Mouse (Mus musculus) regulatory T cell (primary cell): Measurements from ENCODE around the gene Zfp444.

Experiments
- in situ Hi-C: fragments of 300-600 bp; cut with MboI, MseI; formaldehyde crosslinking; loops from one replicate; pipeline ENCODE4 v1.15.1; 2025; ENCODE audit warnings: high pct_unique_total_duplicates

The Zfp444 gene

DNA sequence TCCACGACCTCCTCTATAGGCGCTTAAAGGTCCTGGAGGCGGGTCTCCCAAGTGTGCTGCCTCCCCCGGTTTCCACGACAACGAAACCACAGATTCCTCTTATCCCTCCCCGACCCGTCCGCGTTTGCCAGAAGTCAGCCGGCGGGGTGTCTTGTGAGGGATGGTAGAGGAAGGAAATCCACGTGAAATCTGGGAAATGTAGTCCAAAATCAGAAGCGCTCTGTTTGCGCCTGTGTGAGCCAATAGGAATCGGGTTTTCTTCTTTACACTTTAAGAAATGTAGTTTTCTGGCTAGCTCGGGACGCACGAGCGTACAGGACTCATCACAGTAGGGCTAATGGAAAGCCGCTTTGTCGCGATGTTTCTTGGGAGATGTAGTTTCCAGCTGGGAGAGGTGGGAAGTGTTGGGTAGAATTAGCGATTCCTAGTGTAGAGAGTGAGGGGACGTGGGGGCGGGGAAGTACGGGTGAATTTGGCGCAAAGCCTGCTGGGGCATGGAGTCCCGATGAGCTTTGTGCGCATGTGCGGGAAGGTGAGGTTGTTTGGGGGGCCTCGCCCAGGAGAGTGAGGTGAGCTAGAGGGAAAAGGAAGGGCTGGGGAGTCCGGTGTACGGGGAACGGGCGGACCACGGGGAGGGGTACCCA lies at the start of gene Zfp444:
Gene Zfp444 (plus strand): TSS at position 221 of the 644 bp plus-strand sequence.
- in situ Hi-C loops, result loop anchor here (25.0 kb wide), 1 partner anchor 1710 kb away; the partner anchor contains the start of gene Eps8l1

- in situ Hi-C loops, result loop anchor here (5.0 to 25.0 kb wide), 2 partner anchors 65 to 985 kb away; partner anchors contain the start of gene Zfp954
These were observed 45.2 kb upstream of the Zfp444 start for GRCm38 (mm10) chr7:6126690-6127448.

GRCm38 (mm10) chr7:6130346-6130745 lies 41.7 kb upstream of the Zfp444 start:
- in situ Hi-C loops, result loop anchor here (10.0 to 25.0 kb wide), 2 partner anchors 982 to 1164 kb away; partner anchors contain the start of gene Zfp954

DNA sequence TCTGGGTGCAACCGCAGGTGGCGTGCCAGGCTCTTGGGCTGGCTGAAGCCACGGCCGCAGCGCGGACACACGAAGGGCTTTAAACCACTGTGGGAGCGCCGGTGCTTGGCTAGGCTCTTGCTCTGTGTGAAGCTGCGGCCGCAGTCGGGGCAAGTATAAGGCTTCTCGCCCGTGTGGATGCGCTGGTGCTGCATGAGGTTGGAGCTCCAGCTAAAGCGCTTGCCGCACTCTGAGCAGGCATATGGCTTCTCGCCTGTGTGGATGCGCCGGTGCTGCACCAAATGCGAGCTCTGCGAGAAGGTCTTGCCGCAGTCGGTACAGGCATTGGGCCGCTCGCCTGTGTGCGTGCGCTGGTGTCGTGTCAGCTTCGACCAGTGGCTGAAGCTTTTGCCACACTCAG lies 39.4 kb upstream of the Zfp444 start:
- in situ Hi-C loops, result loop anchor here (10.0 to 25.0 kb wide), 2 partner anchors 980 to 1162 kb away; partner anchors contain the start of gene Zfp954

GRCm38 (mm10) chr7:6136497-6136896 lies 35.5 kb upstream of the Zfp444 start:
- in situ Hi-C loops, result loop anchor here (10.0 to 25.0 kb wide), 2 partner anchors 976 to 1158 kb away; partner anchors contain the start of gene Zfp954

- in situ Hi-C loops, result loop anchor here (10.0 to 25.0 kb wide), 2 partner anchors 973 to 1156 kb away; partner anchors contain the start of gene Zfp954
These were observed 32.7 kb upstream of the Zfp444 start for GRCm38 (mm10) chr7:6139295-6139694.

GRCm38 (mm10) chr7:6143991-6144531 lies 28.0 kb upstream of the Zfp444 start:
- in situ Hi-C loops, result loop anchor here (25.0 kb wide), 1 partner anchor 968 kb away; the partner anchor contains the start of gene Zfp954

DNA sequence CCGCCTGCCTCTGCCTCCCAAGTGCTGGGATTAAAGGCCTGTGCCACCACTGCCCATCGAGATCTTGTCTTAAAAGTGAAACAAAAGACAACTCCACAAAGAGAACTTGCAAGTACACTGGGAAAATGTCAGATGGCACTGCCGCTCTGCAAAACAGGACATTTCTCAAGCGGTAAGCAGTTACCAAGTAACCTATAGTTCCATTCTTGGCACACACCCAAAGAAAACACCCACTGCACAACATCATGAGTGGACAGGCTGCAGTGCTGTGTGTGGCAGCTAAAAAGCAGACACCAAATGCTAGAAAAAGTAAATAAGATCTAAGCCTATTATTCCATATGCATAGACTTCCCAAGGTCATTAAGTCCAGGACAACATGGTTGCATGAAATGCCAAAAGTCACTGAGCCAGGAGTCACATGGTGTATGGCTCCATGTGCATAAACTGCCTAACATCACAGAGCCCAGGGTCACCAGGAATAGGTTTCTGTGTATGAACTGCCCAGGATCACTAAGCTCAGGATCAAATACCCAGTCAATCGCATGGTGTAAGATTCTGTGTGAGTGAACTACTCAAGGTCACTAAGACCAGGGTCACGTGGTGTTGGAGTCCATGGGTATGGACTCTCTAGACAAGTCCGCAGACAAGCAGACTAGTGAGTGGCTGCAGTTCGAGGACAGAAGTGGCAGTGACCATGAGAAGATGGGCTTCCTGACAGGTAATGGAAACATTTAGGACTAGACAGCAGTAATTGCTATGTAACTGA lies 26.4 kb upstream of the Zfp444 start:
- in situ Hi-C loops, result loop anchor here (25.0 kb wide), 1 partner anchor 967 kb away; the partner anchor contains the start of gene Zfp954

GRCm38 (mm10) chr7:6146194-6146981 lies 25.6 kb upstream of the Zfp444 start:
- in situ Hi-C loops, result loop anchor here (25.0 kb wide), 1 partner anchor 966 kb away; the partner anchor contains the start of gene Zfp954

GRCm38 (mm10) chr7:6146982-6147325 lies 25.1 kb upstream of the Zfp444 start:
- in situ Hi-C loops, result loop anchor here (25.0 kb wide), 1 partner anchor 965 kb away; the partner anchor contains the start of gene Zfp954

DNA sequence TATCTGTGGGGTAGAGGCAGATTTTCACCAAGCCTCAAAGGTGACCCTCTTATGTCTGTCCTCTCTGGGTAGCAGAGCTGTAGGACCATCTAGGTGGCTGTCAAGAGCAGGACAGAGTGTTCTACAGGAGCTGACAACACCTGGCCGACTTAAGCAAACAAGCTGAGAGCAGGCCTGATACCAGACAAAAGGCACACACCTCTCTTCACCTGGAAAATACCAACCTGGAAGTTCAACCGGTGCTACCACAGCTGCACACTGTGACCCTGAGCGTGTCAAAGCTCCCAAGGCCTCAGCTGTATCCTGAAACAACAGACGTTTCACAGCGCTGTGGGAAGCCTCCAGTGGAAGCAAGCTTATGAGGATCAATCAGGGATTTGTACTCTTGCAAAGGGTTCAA lies 24.3 kb upstream of the Zfp444 start:
- in situ Hi-C loops, result loop anchor here (25.0 kb wide), 1 partner anchor 965 kb away; the partner anchor contains the start of gene Zfp954

GRCm38 (mm10) chr7:6151266-6151665 lies 20.8 kb upstream of the Zfp444 start:
- in situ Hi-C loops, result loop anchor here (25.0 kb wide), 1 partner anchor 1689 kb away; the partner anchor contains the start of gene Eps8l1

GRCm38 (mm10) chr7:6152036-6152435 lies 20.0 kb upstream of the Zfp444 start:
- in situ Hi-C loops, result loop anchor here (25.0 kb wide), 1 partner anchor 1690 kb away; the partner anchor contains the start of gene Eps8l1

GRCm38 (mm10) chr7:6153131-6153530 lies 18.9 kb upstream of the Zfp444 start:
- in situ Hi-C loops, result loop anchor here (25.0 kb wide), 1 partner anchor 1691 kb away; the partner anchor contains the start of gene Eps8l1

DNA sequence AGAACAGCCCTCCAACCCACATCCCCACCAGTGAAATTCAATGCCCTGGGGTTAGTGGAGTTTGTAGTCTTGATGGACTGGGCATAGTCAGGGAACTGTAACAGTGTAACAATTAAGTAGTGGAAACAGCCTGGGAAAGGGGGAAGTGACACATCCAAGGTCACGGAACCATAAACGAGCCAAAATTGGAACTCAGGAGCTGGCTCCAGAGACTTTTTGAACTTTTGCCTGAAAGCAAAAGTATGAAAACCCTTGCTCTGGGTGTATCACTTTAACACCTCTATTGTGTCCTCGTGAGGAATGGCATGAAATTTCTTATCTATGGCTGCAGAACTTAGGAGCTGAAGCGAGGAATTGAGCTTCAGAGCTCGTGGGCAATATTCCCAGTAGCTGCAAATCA lies 17.9 kb upstream of the Zfp444 start:
- in situ Hi-C loops, result loop anchor here (25.0 kb wide), 1 partner anchor 1692 kb away; the partner anchor contains the start of gene Eps8l1

DNA sequence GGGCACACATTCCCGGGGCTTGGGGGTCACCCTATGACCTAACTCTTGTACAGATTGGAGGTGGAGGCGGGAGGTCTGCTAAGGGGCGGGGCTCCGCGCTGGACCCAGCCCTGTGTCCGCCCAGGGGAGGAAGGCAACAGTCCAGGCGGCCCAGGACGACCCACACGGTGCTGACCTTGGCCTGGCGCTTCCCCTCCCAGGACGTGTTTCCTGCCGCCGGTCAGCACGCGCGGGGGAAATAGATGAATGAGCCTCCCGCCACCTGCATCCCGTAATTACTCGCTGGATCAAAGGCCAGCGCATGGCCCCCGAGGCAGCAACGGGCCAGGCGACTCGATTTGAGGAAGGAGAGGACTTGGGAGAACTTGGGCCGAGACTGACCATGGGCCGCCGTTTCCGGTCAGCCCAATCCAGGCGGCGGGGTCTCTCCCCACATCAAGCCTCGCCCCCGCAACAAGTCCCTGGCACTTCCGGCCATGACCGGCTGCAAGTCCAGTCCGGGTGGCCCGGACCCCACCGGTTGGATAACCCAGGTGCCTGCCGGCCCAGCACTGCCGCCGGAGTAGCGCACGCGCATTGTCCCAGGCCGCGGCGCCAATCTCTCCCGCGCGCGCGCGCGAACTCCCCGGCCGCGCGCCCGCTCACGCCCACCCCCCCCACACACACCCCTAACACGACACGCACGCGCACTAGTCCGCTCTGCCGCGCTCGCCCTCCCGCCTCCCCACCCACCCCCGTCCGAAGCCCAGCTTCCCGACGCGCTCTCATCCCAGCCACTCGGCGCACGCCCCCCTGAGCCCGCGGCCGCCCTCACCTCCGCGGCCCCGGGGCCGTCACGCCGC lies 16.8 kb upstream of the Zfp444 start:
- in situ Hi-C loops, result loop anchor here (25.0 kb wide), 1 partner anchor 1693 kb away; the partner anchor contains the start of gene Eps8l1

DNA sequence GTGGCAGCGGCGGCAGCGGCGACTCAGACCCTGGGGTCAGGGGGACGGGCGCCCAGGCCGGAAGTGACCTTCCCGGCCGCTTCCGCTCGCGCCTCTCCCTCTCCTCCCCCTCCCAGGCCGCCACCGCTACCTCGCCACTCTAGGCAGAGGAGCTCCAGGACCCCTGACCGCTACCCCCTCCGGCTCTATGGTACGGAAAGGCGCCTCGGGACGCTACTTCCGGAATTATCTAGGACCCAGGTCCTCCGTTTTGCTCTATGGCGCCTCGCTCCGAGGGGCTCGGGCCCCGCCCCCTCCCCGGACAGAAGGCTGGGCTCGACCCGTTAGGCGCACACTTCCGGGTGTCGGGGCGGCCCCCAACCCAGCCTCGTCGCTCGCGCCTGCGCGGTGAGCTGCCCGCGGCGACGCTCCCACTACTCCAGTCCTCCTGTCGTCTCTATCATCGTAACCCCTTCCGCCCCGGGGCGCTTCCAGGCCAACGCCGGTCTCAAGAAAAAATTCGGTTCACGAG lies 16.1 kb upstream of the Zfp444 start, which contains the start of gene Zfp787:
Gene Zfp787 (minus strand): TSS at position 97 of the 511 bp plus-strand sequence.
- in situ Hi-C loops, result loop anchor here (25.0 kb wide), 1 partner anchor 1694 kb away; the partner anchor contains the start of gene Eps8l1

GRCm38 (mm10) chr7:6156901-6157472 lies 15.0 kb upstream of the Zfp444 start:
- in situ Hi-C loops, result loop anchor here (25.0 kb wide), 1 partner anchor 1695 kb away; the partner anchor contains the start of gene Eps8l1
